Mouse (Mus musculus): Measurements from ENCODE around the gene Tmc6.
A peak's percentile ranks its signal among the peaks of the same experiment; 100 is the strongest.
"Not testable (repeated sequence)": the region's sequence is repeated elsewhere in the genome, so short reads cannot be mapped to it uniquely, and the experiment has no call there.

Gene Tmc6

GRCm38 (mm10) chr11:117781993-117782704 is at the start of gene Tmc6, which contains the start of gene Tmc8:
Tmc6 (minus strand) TSS chr11:117782198.
Tmc8 (plus strand) TSS chr11:117782076.
- DNase-seq = peak; percentile 32

DNA sequence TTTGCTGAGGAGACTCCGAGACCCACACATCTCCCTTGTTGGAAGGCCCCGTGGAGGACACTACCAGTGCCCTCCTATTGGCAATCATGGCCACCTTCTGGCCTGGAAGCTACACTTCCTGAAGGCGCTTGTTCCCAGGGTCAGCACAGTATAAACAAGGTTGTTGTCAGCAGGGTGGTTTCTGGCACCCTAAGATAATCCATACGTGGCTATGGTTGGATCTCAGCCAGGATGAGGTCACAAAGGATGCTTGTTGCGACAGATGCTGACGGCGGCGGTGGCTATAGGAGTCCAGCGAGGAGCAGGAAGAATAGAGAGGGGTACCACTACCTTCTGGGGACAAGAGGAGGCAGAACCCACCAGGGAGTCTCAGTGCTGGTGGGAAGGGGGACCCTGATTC is 48.4 kb upstream of the Tmc6 start:
- DNase-seq = no peak

- peak; percentile 85 for DNase-seq
These were observed 47.7 kb upstream of the Tmc6 start for GRCm38 (mm10) chr11:117829671-117830215.

- DNase-seq = peak; percentile 63
These were observed 47.0 kb upstream of the Tmc6 start for GRCm38 (mm10) chr11:117828888-117829604.

DNA sequence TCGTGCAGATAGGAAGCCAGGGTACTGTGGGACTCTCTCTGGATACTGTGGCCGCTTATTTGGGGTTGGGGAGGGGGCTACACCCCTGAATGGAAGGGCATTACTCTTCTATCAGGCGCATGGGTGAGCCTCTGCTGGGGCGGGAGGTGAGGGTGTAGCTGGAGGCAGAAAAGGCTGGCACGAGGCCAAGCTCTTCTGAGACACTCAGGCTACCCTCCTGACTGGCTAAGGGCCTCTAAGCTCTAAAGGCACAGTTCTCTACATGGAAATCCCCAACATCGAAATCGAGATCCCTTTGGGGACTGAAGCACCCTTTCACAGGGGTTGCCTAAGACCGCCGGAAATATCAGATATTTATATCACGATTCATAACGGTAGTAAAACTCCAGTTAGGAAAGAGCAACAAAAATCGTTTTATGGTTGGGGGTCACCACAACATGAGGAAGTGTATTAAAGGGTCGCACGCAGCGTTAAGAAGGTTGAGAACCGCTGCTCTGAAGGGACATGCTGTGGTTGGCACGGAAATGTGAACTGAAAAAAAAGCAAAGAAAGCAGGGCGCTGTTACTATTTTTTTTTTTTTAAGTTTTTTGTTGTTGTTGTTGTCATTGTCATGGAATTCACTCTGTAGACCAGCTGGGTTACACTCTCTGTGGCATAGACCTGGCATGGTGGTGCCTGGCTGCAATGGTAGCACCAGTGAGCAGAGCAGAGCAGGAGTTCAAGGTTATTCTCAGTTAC is 46.3 kb upstream of the Tmc6 start:
- DNase-seq = peak; percentile 50

GRCm38 (mm10) chr11:117827386-117827785 is 45.4 kb upstream of the Tmc6 start:
- no peak for DNase-seq

DNA sequence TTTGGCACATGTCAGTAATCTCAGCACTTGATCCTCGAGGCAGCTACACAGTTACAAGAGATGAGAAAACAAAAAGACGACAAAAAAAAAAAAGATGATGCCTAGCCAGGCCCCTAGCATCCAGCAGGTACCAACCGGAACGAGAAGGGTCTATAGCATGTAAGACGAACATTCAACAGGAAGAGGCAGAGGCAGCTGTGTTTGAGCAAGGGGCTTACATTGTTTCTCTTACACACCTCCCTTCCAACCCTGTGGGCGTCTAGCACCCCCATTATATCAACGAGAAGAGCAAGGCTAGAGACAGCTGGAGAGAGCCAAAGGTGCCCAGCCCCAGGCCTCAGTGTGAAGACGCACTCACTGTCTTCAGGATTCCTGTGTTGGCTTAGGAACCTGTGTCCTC is 44.9 kb upstream of the Tmc6 start:
- no peak for DNase-seq

GRCm38 (mm10) chr11:117826164-117826563 is 44.2 kb upstream of the Tmc6 start:
- DNase-seq = no peak

- DNase-seq = peak; percentile 79
These were observed 43.5 kb upstream of the Tmc6 start, which contains the start of the genes Afmid and Tk1 for GRCm38 (mm10) chr11:117825333-117826101. Afmid (plus strand) TSS chr11:117825924. Tk1 (minus strand) TSS chr11:117826092.

GRCm38 (mm10) chr11:117824060-117824969 is 42.3 kb upstream of the Tmc6 start:
- peak; percentile 85 for DNase-seq

DNA sequence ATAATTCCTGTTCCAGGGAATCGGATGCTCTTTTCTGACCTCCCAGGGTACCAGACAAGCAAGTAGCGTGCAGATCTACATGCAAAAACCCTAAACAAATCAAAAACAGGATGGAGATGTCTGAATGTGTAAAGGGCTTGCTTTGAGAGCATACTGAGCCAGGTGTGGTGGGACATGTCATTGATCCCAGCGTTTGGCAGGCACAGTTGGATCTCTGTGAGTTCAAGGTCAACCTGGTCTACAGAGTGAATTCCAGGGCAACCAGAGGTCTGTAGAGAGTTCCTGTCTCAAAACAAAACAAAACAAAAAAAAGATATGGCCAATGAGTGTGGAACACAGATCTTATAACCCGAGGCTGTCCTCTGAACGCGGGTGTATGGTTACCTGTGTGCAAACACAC is 41.4 kb upstream of the Tmc6 start:
- DNase-seq = no peak

- DNase-seq = no peak
These were observed 40.8 kb upstream of the Tmc6 start for GRCm38 (mm10) chr11:117822728-117823241.

DNA sequence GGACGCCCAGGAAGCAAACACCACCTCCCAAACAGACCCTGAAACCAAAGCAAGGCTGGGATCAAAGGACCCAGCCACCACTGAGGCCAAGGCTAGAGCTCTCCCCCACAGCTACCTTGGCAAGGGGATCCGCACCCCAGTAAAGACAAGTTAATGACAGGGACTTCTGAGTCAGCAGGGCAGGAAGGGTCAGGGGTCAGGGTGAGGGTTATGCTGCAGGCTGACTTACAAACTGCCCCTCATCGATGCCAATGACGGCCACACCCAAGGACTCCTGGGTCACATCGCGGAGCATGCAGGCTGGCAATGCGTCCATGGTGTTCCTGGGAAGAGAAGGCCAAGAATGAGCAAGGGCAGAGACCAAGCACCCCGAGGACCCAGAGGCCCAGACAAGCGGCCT is 39.9 kb upstream of the Tmc6 start:
- no peak for DNase-seq

- DNase-seq = no peak
These were observed 38.2 kb upstream of the Tmc6 start for GRCm38 (mm10) chr11:117820173-117820572.

- DNase-seq = no peak
These were observed 37.1 kb upstream of the Tmc6 start for GRCm38 (mm10) chr11:117819095-117819494.

DNA sequence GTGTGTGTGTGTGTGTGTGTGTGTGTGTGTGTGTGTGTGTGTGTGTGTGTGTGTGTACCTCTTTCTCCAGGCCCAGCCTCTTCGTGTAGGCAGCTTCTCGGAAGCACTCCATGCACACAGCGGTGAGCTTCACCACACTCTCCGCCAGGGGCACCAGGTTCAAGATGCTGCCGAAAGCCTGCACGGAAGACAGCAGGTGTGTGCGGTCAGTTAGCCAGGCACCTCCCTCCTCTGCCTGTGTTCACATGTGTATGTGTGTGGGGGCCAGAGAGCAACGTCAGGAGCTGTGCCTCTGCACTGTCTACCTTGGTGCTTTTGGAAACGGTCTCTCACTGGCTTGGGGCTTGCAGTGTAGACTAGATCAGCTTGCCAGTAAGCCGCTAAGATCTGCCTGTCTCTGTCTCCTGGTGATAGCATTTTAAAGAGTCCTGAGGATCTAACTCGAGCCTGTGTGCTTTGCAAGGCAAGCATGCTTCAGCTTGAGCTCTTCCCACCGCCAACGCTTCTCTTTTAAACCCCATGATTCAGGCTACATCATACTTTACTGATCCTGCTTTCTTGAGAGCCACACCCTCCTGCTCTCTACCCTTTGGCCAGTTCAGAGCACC is 34.5 kb upstream of the Tmc6 start:
- DNase-seq = no peak

GRCm38 (mm10) chr11:117815850-117816249 is 33.9 kb upstream of the Tmc6 start:
- DNase-seq = not testable (repeated sequence)

DNA sequence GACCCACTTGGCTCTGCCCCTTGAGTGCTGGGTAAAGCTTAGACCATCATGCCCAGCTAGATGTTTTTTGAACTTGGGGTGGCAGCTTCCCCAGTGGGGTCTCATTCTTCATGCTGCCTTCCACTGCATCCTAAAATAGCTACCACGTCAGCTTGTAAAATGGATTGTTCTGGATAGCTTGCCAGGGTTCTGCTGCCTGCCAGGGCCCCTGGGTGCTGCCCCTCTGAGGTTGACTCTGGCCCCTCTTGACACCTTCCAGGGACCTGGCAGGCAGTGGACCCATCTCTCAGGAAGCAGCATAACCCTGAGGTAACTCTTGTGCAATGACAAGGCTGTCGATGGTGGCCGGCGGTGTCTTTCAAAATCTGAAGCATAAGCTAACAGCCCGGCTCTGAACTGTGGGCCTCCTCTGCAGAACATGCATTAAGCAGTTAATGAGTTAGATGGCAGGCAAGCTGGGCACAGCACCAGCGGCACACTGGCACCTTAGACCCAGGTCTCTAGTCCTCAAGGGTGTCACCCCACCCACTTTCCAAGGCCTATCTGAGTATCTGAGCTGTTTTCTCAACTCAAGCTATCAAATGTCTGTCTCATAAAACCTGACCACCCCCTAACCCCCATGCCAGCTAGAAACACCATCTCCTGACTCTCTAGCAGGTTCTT is 32.8 kb upstream of the Tmc6 start:
- no peak for DNase-seq

DNA sequence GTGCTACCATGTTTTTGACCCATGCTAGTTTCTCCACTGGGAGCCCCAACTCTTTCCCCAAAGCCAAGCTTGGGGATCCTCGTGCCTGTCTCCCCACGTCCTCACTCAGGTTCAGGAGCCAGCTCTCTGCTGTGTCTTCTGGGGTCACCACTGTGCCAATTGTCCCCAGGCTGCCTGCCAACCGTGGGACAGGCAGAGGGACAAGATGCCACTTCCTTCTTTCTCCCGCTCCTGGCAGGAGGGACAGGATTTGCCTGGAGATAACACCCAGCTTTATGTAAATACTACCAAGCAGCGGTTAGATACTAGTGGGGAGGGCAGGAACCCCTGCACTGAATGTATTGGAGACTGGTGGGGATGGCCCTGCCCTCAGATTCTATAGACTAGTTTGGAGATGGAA is 31.9 kb upstream of the Tmc6 start:
- DNase-seq = no peak

Data from kidney, adult 18-20 months (tissue).